Mouse (Mus musculus) layer of hippocampus, adult 2 months (tissue): ENCODE results near the gene Rplp2. TPM values are rescaled to one million over a fixed set of nuclear protein-coding genes. Genes with fewer than 3 reads are reported as not detected.
A peak's percentile ranks its signal among the peaks of the same experiment; 100 is the strongest.

ENCODE experiments used
- DNase-seq, 2 experiments: peaks; one replicate each; pipeline ENCODE4 v3.0.0; 2022; ENCODE audit warnings: low spot score in 2 of 2
- H3K27ac ChIP-seq: fragments of 200-600 bp; 2 replicates; pipeline ENCODE4 v1.8.1; 2022
- H3K4me3 ChIP-seq: fragments of 200-600 bp; 2 replicates; pipeline ENCODE4 v1.8.1; 2022; ENCODE audit warnings: mild to moderate bottlenecking
- CTCF ChIP-seq: fragments of 200-600 bp; conservative IDR thresholded peaks from 2 replicates; pipeline ENCODE4 v1.8.1; 2022; ENCODE audit warnings: antibody characterized with exemption, mild to moderate bottlenecking, moderate library complexity
- total RNA-seq, 2 experiments: library from RNA; stranded (reverse); gene quantifications; 2 replicates each; pipeline ENCODE4 v1.2.3; 2021

The Rplp2 gene
- total RNA-seq, 2 experiments from 2014 or later = 548 to 575 TPM

GRCm38 (mm10) chr7:141476981-141477370, 29.8 kb downstream of the Rplp2 start:
- peak overlapping the region; percentile 28; the same call in 1 of the 2 replicates for H3K4me3 ChIP-seq
- no peak for TF ChIP-seq CTCF
- peak overlapping the region; percentile 71; the same call in 1 of the 2 replicates for H3K27ac ChIP-seq
- DNase-seq = no peak

GRCm38 (mm10) chr7:141477578-141478269, 30.6 kb downstream of the Rplp2 start:
- no peak for DNase-seq
- H3K27ac ChIP-seq = peak overlapping the region; percentile 71; the same call in 1 of the 2 replicates

DNA sequence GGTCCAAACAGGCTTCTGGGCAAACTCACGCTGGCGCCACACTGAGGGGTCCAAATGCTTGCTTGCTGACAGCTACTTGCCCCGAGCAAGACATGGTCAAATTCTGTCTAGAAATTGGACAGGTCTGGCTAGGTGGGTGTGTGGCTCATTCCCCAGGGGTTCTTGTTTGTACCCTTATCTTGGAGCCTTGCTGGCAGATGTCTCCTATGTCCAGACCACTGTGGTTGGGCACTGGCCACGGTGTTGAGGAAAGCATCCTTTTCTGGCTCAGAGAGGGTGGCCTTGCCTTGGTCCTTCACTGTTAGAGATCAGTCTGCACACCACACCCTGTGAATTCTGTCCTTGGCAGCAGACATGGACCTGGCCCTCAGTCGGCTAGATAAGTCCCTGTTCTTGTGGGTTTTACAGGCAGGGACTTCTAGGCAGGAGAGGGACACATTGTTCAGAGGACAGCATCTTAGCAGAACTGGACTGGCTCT, 31.1 kb downstream of the Rplp2 start:
- no peak for TF ChIP-seq CTCF
- no peak overlapping the region for H3K4me3 ChIP-seq
- DNase-seq = no peak
- peak overlapping the region; percentile 28; the same call in 1 of the 2 replicates for H3K27ac ChIP-seq

More at GRCm38 (mm10) chr7:141477578-141478269, 30.6 kb downstream of the Rplp2 start:
- no peak for TF ChIP-seq CTCF
- no peak overlapping the region; the same call in 1 of the 2 replicates for H3K4me3 ChIP-seq

- Histone ChIP-seq H3K27ac (no peak overlapping the region), H3K4me3 (no peak overlapping the region; the same call in 1 of the 2 replicates)
- peak; percentile 74 for DNase-seq
- TF ChIP-seq CTCF = peak; percentile 94
Measured at GRCm38 (mm10) chr7:141480842-141481497, 33.8 kb downstream of the Rplp2 start.

DNA sequence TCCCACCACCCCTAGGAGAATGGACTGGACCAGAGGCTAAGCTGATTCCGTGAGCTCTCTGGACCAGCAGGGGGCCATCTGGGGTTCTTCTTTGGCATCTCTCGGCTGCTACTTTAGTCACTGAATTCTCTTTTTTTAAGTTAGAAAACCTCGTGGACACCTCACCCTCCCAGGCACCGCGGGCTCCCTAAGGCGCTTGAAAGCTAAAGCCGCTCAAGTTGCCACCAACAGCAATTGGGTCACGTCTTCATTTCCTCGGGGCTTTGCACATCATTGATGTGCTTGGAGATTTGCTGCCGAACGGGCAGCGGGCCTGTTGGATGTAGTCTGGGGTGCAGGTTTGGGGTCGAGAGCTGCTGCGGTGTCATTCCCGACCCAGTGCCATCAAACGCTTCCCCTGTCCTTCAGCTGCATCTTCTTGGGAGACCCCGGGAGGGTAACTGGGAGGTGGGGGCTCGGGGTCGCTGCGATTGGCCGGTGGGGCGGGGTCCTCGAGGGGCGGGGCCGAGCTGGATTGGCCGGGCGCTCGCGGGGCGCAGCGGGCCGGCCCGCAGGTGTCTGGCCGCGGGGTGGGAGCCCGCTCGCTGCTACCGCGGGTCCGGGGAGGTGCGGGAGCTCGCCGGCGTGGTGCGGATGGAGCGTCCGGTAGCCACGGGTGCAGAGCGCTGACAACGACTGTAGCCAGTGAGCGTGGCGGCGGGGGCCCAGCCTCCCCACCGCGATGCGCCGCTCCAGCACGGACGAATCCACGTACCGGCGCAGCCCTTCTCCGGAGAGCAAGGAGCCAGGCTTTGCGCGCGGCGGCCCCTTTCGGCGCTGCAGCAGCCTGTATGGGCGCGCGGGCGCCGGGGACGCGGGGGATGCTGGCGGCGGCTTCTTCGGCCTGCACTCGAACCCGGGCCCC, 34.6 kb downstream of the Rplp2 start:
- Histone ChIP-seq H3K27ac (peak overlapping the region; percentile 64), H3K4me3 (peak overlapping the region; percentile 58)
- DNase-seq = no peak
- peak; percentile 62 for TF ChIP-seq CTCF

- H3K27ac ChIP-seq = peak overlapping the region; percentile 64; the same call in 1 of the 2 replicates
Measured at GRCm38 (mm10) chr7:141482531-141483024, 35.4 kb downstream of the Rplp2 start.

DNA sequence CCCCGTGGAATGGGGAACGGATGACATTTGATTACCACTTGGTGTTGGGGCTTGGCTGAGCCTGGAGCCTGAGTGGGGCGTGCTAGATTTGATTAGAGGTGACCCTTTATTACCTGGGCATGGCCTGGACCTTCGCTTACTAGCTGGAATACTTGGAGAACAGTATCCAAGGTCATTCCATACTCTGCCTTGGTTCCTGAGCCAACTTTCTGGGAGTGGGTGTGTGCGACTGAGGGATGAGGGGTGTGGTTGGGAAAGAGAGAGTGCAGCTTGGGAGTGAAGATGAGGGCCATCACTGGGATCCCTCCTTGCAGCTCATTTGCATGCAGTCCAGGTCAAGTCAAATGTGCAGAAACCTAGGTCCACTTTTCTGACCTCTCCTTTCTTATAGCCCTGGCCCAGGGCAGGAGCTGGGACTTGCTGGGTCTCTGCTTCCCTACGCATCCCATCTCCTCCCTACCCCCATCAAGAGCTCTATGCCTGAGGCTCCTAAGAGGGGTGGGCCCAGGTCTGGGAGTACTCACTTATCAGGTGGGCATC, 36.0 kb downstream of the Rplp2 start:
- no peak for DNase-seq
- Histone ChIP-seq H3K4me3 (no peak overlapping the region; the same call in 1 of the 2 replicates), H3K27ac (no peak overlapping the region)
- no peak for TF ChIP-seq CTCF

More at GRCm38 (mm10) chr7:141482531-141483024, 35.4 kb downstream of the Rplp2 start:
- no peak for TF ChIP-seq CTCF
- peak overlapping the region; percentile 58 for H3K4me3 ChIP-seq
- DNase-seq = no peak

DNA sequence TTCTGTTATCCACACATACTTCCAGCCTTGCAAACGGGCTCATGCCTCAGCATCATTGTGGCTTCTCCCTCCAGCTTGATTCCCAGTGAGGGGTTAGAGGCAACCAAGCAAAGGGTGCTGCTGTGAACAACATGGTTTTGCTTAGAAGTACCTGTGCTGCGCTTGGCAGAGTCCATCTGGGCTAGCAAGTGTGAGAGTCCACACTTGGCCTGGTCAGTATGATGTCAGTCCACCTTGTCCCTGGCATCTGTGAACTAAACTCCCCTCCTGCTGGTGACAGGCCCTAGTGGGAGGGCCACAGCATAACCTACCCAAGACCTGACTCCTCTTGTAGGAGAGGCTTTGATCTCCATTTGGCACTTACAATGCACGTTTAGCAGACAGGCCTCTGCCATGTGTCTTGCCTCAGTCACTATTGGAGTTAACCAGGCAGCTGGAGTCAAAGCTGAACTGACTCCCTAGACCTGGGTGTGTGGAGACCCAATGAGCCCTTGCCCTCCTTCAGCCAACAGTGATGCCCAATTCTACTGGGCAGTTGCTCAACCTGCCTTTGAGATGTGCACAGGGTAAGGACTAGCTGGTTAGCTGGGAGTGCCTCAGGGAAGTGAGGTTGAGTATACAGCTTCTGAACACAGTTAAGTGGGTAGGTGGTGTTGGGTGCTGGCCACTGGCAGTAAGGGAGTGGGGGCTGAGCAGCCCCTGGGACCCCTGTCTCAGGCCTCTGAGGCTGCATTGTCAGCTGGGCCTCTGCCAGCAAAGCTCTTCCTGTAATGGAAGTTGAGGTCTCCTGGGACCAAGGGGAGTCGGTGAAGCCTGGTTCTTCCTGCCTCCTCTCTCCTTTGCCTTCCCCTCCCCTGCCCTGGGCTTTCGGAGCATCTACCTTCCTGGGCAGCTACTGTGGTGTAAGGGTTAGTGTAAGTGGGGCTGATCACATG, 37.3 kb downstream of the Rplp2 start:
- Histone ChIP-seq H3K4me3 (no peak overlapping the region), H3K27ac (no peak overlapping the region)
- no peak for DNase-seq
- no peak for TF ChIP-seq CTCF

GRCm38 (mm10) chr7:141485186-141485585, 38.0 kb downstream of the Rplp2 start:
- no peak for DNase-seq
- no peak overlapping the region for H3K4me3 ChIP-seq
- H3K27ac ChIP-seq = no peak overlapping the region
- no peak for TF ChIP-seq CTCF

DNA sequence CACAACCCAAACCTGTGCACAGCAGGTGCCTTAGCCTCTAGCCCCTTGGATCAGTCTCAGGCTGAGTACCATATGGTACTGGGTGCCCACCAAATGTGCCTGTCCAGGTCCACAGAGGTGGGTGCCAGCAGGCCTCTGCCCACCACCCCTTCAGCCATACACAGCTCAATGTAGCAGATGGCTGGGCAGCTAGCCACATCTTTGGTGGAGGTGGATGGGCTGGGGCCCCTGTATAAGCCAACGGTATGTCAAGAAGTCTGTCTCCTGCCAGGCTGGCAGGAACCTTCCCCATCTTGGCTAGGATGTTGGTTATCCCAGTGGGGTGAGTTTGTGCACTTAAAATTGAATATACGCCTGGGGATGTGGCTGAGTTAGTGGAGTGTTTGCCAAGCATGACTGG, 38.4 kb downstream of the Rplp2 start:
- DNase-seq = no peak
- Histone ChIP-seq H3K27ac (no peak overlapping the region), H3K4me3 (no peak overlapping the region)
- no peak for TF ChIP-seq CTCF

DNA sequence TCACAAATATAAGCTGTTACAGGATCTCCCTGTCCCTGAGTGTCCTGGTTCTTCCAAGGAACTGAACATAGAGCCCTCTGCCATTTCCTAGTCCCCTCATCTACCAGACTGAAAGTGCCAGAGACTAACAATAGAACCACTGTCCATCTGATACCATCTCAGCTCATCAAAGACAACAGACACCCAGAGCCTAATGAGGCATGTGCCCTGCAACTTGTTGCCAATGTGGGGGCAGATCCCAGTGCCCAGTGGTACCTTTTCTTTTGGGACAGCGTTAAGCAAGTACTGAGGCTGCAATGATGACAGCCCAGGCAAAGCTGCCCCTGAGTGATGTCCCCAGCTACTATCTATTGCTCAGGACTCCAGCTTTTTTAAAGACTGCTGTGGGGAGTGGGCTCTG, 39.1 kb downstream of the Rplp2 start:
- Histone ChIP-seq H3K27ac (no peak overlapping the region), H3K4me3 (no peak overlapping the region)
- DNase-seq = no peak
- no peak for TF ChIP-seq CTCF
